Mouse (Mus musculus): ENCODE results near the gene Ppp1r32.

Ppp1r32 gene

GRCm38 (mm10) chr19:10482703-10483102, at the start of gene Ppp1r32:
TSS of gene Ppp1r32 (minus strand) at chr19:10482928.
- in situ Hi-C loops (cut with MboI; ENCODE audit: low pct_unique_long_range_greater_than_20kb in 1 of 2, low sequenced_read_pairs in 2 of 2, unreplicated experiment in 1 of 2): loop anchor here in 1 of 2 experiments (10.0 kb wide), 1 partner anchor 148 kb away; no protein-coding TSS in a partner anchor

DNA sequence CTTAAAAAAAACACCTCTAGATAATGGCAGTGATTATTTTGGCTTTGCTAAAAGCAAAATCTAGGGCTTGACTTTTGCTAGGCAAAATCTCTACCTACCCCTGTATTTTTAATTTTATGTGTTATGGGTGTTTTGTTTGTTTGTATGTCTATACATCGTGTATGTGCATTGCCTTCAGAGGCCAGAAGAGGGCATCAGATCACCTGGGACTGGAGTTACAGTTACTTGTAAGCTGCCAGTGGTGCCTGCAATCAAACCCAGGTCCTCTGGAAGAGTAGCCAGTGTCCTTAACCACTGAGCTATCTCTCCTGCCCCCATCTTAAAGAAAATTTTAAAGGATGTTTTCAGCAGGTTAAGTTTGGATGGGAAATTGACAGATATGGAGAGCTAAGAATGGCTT, 47.4 kb upstream of the Ppp1r32 start:
- in situ Hi-C loops (cut with MboI; ENCODE audit: low pct_unique_long_range_greater_than_20kb in 1 of 2, low sequenced_read_pairs in 2 of 2, unreplicated experiment in 1 of 2): loop anchor here in 1 of 2 experiments (5.0 kb wide), 1 partner anchor 82 kb away; no protein-coding TSS in a partner anchor

DNA sequence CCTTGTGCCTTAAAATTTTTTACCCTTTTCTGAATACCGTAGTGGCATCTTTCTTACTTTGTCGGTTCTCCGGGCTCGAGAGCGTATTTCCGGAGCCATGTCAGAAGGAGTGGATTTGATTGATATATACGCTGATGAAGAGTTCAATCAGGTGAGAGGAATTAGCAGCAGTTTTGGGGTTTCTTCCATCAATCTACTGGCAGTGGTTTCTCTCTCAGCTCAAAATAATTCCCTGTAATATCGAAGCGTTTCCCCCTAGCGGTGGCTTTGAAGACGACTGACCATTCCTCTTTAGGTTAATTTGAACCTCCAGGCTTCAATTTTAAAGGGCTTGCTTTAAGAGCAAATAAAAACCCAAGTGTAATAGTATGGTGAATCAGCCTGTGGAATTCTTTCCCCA, 43.2 kb upstream of the Ppp1r32 start, which contains the start of gene Sdhaf2:
Gene Sdhaf2 (minus strand): TSS at position 233 of the 400 bp plus-strand sequence.
- in situ Hi-C loops (cut with MboI; ENCODE audit: low pct_unique_long_range_greater_than_20kb in 1 of 2, low sequenced_read_pairs in 2 of 2, unreplicated experiment in 1 of 2): no loop called here

- in situ Hi-C loops (cut with MboI; ENCODE audit: low pct_unique_long_range_greater_than_20kb in 1 of 2, low sequenced_read_pairs in 2 of 2, unreplicated experiment in 1 of 2): no loop called here
These were observed 42.6 kb upstream of the Ppp1r32 start, which contains the start of gene Cpsf7 for GRCm38 (mm10) chr19:10525106-10525901. TSS of gene Cpsf7 (plus strand) at chr19:10525266.

- in situ Hi-C loops (cut with MboI; ENCODE audit: low pct_unique_long_range_greater_than_20kb in 1 of 2, low sequenced_read_pairs in 2 of 2, unreplicated experiment in 1 of 2): no loop called here
These were observed 42.0 kb upstream of the Ppp1r32 start for GRCm38 (mm10) chr19:10524784-10525105.

- in situ Hi-C loops (cut with MboI; ENCODE audit: low pct_unique_long_range_greater_than_20kb in 1 of 2, low sequenced_read_pairs in 2 of 2, unreplicated experiment in 1 of 2): no loop called here
These were observed 40.9 kb upstream of the Ppp1r32 start for GRCm38 (mm10) chr19:10523483-10524080.

DNA sequence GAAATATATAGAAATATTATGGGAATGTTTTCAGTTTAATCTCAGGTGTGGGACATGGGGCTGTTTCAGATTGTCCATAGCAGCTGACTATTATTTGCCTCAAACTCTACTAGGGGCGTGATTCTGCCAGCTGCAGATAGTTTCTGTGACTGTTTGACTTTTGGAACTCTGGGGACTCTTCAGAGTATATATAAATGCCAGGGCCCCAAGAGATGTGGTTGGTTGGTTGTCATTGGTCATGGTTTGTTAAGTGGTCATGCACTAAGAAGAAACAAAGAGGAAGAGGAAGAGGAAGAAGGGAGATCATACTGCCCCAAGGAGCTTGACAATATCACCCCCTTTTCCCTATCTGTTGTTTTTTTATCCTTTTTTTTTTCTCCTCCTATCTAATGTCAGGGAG, 39.2 kb upstream of the Ppp1r32 start:
- in situ Hi-C loops (cut with MboI; ENCODE audit: low pct_unique_long_range_greater_than_20kb in 1 of 2, low sequenced_read_pairs in 2 of 2, unreplicated experiment in 1 of 2): no loop called here

GRCm38 (mm10) chr19:10520355-10520754, 37.6 kb upstream of the Ppp1r32 start:
- in situ Hi-C loops (cut with MboI; ENCODE audit: low pct_unique_long_range_greater_than_20kb in 1 of 2, low sequenced_read_pairs in 2 of 2, unreplicated experiment in 1 of 2): no loop called here

- in situ Hi-C loops (cut with MboI; ENCODE audit: low pct_unique_long_range_greater_than_20kb in 1 of 2, low sequenced_read_pairs in 2 of 2, unreplicated experiment in 1 of 2): no loop called here
These were observed 28.1 kb upstream of the Ppp1r32 start for GRCm38 (mm10) chr19:10510759-10511330.

DNA sequence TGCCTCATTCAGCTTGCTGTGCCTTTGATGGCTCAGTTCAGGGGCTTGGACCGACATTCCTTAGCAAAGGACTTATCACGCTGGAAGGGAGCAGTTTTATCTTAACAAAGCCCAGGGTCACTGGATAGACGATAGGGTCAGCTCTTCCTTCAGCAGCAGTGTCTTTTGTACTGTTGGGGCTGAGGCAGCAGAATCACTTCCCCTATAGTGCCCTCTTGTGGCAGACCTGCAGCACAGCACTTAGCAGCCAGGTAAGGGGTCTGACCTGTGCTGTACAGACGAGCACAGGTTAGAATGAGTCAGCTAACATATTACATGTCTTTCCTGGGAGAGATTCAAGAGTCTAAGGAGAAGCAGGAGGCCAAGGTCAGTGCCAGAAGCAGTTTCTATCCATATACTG, 19.8 kb upstream of the Ppp1r32 start:
- in situ Hi-C loops (cut with MboI; ENCODE audit: low pct_unique_long_range_greater_than_20kb in 1 of 2, low sequenced_read_pairs in 2 of 2, unreplicated experiment in 1 of 2): no loop called here

- in situ Hi-C loops (cut with MboI; ENCODE audit: low pct_unique_long_range_greater_than_20kb in 1 of 2, low sequenced_read_pairs in 2 of 2, unreplicated experiment in 1 of 2): no loop called here
These were observed 17.9 kb upstream of the Ppp1r32 start for GRCm38 (mm10) chr19:10500581-10500980.

DNA sequence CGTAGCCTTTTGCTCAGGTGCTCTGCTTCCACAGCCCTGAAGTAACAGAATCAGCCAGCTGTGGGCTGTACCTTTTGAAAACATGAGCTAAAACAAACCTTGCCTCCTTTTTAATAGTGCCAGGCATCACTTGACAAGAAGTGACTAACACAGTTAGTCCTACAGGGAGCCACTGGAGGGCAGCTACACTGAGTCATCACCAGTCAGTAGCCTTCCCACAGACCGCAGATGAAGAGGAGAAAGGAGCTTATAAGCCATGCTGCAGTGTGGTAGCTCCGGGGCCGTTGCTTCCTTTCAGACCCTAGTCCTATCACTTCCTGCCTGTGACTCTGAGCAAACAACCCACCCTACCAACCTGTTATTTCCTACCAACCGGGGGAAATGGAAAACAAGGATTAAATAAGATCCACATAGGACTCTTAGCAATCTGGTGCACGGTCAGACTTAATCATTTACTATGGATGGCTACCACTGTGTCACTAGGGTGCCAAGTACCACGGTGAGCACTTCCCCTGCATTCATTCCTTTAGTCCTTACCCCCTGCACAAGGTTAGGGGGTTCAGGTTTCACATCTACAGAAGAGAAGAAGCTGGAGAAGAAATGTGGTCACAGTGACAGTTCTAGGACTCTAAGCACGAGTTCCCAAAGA, 14.9 kb upstream of the Ppp1r32 start:
- in situ Hi-C loops (cut with MboI; ENCODE audit: low pct_unique_long_range_greater_than_20kb in 1 of 2, low sequenced_read_pairs in 2 of 2, unreplicated experiment in 1 of 2): loop anchor here in 1 of 2 experiments (10.0 kb wide), 1 partner anchor 173 kb away; no protein-coding TSS in a partner anchor

DNA sequence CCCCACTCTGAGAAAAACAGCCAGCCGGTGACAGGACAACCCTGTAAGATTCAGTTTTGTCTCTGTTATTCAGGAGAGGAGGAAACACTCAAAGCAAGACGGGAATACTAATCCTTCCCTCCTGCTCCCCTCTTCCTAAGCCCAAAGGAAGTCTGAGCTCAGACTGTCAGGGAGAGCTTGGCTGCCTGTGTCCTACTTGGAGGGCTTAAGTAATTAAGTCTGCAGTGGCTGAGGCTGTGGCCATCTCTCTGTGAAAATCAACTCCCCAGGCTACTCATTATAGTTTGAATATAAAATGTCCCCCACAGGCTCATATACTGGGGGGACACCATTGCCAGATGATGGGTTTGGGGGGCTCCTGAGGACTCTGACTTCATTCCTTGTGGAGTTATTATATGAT, 14.2 kb upstream of the Ppp1r32 start:
- in situ Hi-C loops (cut with MboI; ENCODE audit: low pct_unique_long_range_greater_than_20kb in 1 of 2, low sequenced_read_pairs in 2 of 2, unreplicated experiment in 1 of 2): loop anchor here in 1 of 2 experiments (10.0 kb wide), 1 partner anchor 172 kb away; no protein-coding TSS in a partner anchor

DNA sequence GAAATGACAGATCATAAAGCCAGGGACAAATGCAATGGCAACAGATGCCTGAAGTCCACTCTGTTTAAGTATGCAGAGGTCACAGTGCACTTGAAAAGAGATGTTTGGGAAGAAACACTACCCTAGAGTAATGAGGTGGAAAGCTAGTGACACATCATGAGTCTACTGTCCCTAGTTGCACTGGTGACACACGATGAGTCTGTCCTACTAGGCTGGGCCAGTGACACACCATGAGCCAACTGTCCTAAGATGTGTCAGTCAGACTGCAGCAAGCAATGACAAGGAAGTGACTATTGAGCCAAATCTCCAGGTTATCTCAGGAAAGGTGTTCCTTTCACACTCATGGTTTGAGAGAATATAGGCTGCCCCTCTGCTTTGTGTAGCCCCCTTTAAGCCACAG, 12.9 kb upstream of the Ppp1r32 start:
- in situ Hi-C loops (cut with MboI; ENCODE audit: low pct_unique_long_range_greater_than_20kb in 1 of 2, low sequenced_read_pairs in 2 of 2, unreplicated experiment in 1 of 2): loop anchor here in 1 of 2 experiments (10.0 kb wide), 1 partner anchor 171 kb away; no protein-coding TSS in a partner anchor

GRCm38 (mm10) chr19:10486264-10486738, 3.6 kb upstream of the Ppp1r32 start:
- in situ Hi-C loops (cut with MboI; ENCODE audit: low pct_unique_long_range_greater_than_20kb in 1 of 2, low sequenced_read_pairs in 2 of 2, unreplicated experiment in 1 of 2): loop anchor here in 1 of 2 experiments (5.0 to 10.0 kb wide), 3 partner anchors 34 to 229 kb away; no protein-coding TSS in a partner anchor

DNA sequence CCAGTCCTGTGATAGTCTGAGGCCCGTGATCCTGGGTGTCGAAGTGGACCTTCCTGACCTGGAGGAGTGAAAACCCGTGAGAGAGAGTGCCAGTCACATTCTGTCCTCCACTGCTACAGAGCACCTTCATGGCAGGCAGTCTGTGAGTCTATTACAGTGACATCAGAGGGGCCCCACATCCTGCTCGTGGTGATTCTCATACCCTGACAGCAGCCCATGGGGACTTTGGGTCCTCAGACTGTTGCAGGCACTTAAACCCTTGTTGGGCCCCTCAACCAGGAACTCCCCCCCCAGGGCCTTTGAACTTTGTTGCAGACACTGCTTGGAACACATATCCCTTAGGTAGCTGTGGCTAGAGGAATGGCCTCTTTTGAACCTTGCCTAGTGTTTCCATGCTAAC, 3.2 kb downstream of the Ppp1r32 start:
- in situ Hi-C loops (cut with MboI; ENCODE audit: low pct_unique_long_range_greater_than_20kb in 1 of 2, low sequenced_read_pairs in 2 of 2, unreplicated experiment in 1 of 2): no loop called here

DNA sequence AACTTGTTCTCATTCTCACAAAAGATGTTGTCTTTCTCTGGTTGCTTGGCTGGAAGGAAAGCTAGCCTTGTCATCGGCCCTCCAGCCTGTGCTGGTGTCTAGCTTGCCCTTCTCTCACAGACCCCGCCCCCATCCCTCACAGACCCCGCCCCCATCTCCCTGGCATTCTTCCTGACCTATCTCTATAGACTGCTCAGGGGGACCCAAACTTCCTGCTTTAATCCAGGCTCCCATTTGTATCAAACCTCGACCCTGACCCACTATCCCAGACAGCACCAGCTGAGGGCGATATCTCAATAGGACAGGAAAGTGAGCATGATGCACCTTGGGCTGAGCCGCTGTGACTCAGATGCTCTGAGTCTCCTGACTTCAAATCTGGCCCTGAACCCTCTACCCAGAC, 8.9 kb downstream of the Ppp1r32 start:
- in situ Hi-C loops (cut with MboI; ENCODE audit: low pct_unique_long_range_greater_than_20kb in 1 of 2, low sequenced_read_pairs in 2 of 2, unreplicated experiment in 1 of 2): no loop called here

- in situ Hi-C loops (cut with MboI; ENCODE audit: low pct_unique_long_range_greater_than_20kb in 1 of 2, low sequenced_read_pairs in 2 of 2, unreplicated experiment in 1 of 2): no loop called here
These were observed 9.8 kb downstream of the Ppp1r32 start for GRCm38 (mm10) chr19:10472958-10473357.
